Mouse (Mus musculus): Measurements from ENCODE around the gene Sertad3. TPM values are rescaled to one million over a fixed set of nuclear protein-coding genes. Genes with fewer than 3 reads are reported as not detected.
"Not testable (repeated sequence)": the region's sequence is repeated elsewhere in the genome, so short reads cannot be mapped to it uniquely, and the experiment has no call there.

Sertad3 gene
- polyA plus RNA-seq, 1 experiment: 14.1 TPM

DNA sequence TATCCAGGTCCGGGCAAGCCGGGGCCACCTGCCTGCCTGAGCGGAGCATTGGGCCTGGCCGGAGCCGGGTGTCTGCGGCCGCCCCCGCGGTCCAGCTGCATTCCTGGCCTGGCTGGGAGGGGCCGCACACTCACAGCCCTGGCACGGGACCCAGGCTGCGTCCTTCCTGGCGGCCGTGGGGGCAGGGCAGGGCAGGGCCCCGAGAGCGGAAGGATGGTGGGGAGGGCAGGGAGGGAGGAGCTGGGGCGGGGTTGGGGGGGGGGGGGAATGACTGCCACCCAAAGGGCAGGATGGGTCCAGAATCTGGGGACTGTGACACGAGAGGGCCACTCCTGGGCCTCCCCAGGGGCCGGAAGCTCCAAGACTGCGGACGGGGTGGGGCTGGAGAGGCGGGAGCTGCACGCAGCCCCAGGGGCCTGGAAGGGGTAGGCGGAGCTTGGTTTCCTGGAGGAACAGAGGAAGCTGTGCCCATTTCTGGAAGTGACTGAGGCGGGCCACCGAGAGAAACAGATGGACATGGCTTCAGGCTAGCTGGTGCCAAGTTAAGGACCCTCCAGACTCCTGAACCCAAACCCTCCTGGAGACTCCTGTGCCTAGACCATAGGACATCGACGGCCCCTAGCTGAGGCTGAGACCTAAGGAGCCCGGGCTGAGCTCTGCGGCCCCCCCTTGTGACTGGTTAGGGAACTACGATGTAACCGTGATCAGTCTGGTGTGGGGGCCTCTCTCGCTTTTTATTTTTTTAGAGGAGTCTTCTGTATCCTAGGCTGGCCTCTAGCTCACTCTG, 17.2 kb downstream of the Sertad3 start:
- TF ChIP-seq POLR2A (IDR thresholded peaks at IDR 0.05; ENCODE audit: low read depth, low read length) (peak; percentile 44), CTCF (IDR thresholded peaks at IDR 0.05; ENCODE audit: borderline replicate concordance, insufficient read depth, low read length) (0 out of 2 replicates have a peak, but pooled peaks have one; percentile 20)
- peaks cover 16% of the 10 kb centered on the region for H3K4me1 ChIP-seq (ENCODE audit: control insufficient read depth, insufficient read depth, low read length)
- H3K27ac ChIP-seq (ENCODE audit: insufficient read depth, low read length): peak overlapping the region; percentile 96
- H3K4me3 ChIP-seq (ENCODE audit: insufficient read depth, low read length): no peak overlapping the region; the same call in 1 of the 2 replicates

- 0 out of 2 replicates have a peak, but pooled peaks have one; percentile 7 for TF ChIP-seq POLR2A (IDR thresholded peaks at IDR 0.05; ENCODE audit: low read depth, low read length)
- TF ChIP-seq CTCF (IDR thresholded peaks at IDR 0.05; ENCODE audit: borderline replicate concordance, insufficient read depth, low read length): no peak
- Histone ChIP-seq H3K27ac (ENCODE audit: insufficient read depth, low read length) (no peak overlapping the region), H3K4me3 (ENCODE audit: insufficient read depth, low read length) (no peak overlapping the region), H3K4me1 (ENCODE audit: control insufficient read depth, insufficient read depth, low read length) (peaks cover 16% of the 10 kb centered on the region)
Measured at GRCm38 (mm10) chr7:27491856-27492255, 18.3 kb downstream of the Sertad3 start.

GRCm38 (mm10) chr7:27493022-27493421, 19.5 kb downstream of the Sertad3 start:
- TF ChIP-seq CTCF (IDR thresholded peaks at IDR 0.05; ENCODE audit: borderline replicate concordance, insufficient read depth, low read length) (no peak), POLR2A (IDR thresholded peaks at IDR 0.05; ENCODE audit: low read depth, low read length) (no peak)
- Histone ChIP-seq H3K4me1 (ENCODE audit: control insufficient read depth, insufficient read depth, low read length) (peaks cover 16% of the 10 kb centered on the region), H3K4me3 (ENCODE audit: insufficient read depth, low read length) (no peak overlapping the region), H3K27ac (ENCODE audit: insufficient read depth, low read length) (no peak overlapping the region)

GRCm38 (mm10) chr7:27493450-27493849, 19.9 kb downstream of the Sertad3 start:
- Histone ChIP-seq H3K27ac (ENCODE audit: insufficient read depth, low read length) (no peak overlapping the region), H3K4me1 (ENCODE audit: control insufficient read depth, insufficient read depth, low read length) (peaks cover 16% of the 10 kb centered on the region), H3K4me3 (ENCODE audit: insufficient read depth, low read length) (no peak overlapping the region)
- TF ChIP-seq POLR2A (IDR thresholded peaks at IDR 0.05; ENCODE audit: low read depth, low read length) (no peak), CTCF (IDR thresholded peaks at IDR 0.05; ENCODE audit: borderline replicate concordance, insufficient read depth, low read length) (no peak)

- not testable (repeated sequence) for H3K4me1 ChIP-seq (ENCODE audit: control insufficient read depth, insufficient read depth, low read length); H3K27ac ChIP-seq (ENCODE audit: insufficient read depth, low read length); H3K4me3 ChIP-seq (ENCODE audit: insufficient read depth, low read length)
Measured at GRCm38 (mm10) chr7:27494659-27495367, 21.2 kb downstream of the Sertad3 start.

GRCm38 (mm10) chr7:27499036-27499435, 25.5 kb downstream of the Sertad3 start, which contains the start of gene Prx:
Prx (plus strand) TSS chr7:27499324.
- no peak for TF ChIP-seq POLR2A (IDR thresholded peaks at IDR 0.05; ENCODE audit: low read depth, low read length)
- no peak for TF ChIP-seq CTCF (IDR thresholded peaks at IDR 0.05; ENCODE audit: borderline replicate concordance, insufficient read depth, low read length)
- H3K4me3 ChIP-seq (ENCODE audit: insufficient read depth, low read length): no peak within 1 kb of the TSS
- no peak within 1 kb of the TSS for H3K27ac ChIP-seq (ENCODE audit: insufficient read depth, low read length)
- H3K4me1 ChIP-seq (ENCODE audit: control insufficient read depth, insufficient read depth, low read length): no peaks in the 10 kb centered on the region

- Histone ChIP-seq H3K4me3 (ENCODE audit: insufficient read depth, low read length) (no peak overlapping the region), H3K27ac (ENCODE audit: insufficient read depth, low read length) (no peak overlapping the region), H3K4me1 (ENCODE audit: control insufficient read depth, insufficient read depth, low read length) (peaks cover 4% of the 10 kb centered on the region)
- TF ChIP-seq CTCF (IDR thresholded peaks at IDR 0.05; ENCODE audit: borderline replicate concordance, insufficient read depth, low read length) (no peak), POLR2A (IDR thresholded peaks at IDR 0.05; ENCODE audit: low read depth, low read length) (no peak)
Measured at GRCm38 (mm10) chr7:27501620-27502019, 28.1 kb downstream of the Sertad3 start.

DNA sequence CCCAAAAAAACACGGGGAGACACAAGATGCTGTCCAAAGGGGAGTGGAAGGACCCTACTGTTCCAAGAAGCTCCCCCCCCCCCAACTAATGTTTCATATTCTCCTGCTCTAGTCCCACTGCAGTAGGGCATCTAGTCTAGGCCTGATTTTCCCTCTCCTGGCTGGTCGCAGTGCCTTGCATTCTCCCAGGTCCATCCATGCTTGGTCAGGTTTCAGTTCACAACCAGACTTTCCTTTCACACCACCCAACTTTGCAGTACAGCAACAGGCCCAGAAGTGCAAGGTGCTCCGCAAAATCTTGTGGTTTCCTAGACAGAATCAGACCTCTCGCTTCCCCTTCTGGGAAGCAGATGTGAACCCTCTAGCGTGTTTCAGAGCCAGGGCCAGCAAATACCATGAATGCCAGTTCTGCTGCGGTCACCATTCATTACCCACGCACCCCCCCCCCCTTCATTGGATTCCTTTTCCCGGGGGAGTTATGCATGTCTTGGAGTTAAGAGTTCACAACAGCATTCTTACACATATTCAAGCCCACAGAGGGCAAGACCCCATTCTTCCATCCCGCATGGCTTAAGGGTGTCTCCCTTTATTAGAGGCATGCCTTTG, 33.3 kb downstream of the Sertad3 start:
- Histone ChIP-seq H3K27ac (ENCODE audit: insufficient read depth, low read length) (peak overlapping the region; percentile 87), H3K4me3 (ENCODE audit: insufficient read depth, low read length) (peak overlapping the region; percentile 54), H3K4me1 (ENCODE audit: control insufficient read depth, insufficient read depth, low read length) (peaks cover 6% of the 10 kb centered on the region)
- TF ChIP-seq POLR2A (IDR thresholded peaks at IDR 0.05; ENCODE audit: low read depth, low read length) (peak; percentile 27; the same call in 1 of the 2 replicates), CTCF (IDR thresholded peaks at IDR 0.05; ENCODE audit: borderline replicate concordance, insufficient read depth, low read length) (no peak)

DNA sequence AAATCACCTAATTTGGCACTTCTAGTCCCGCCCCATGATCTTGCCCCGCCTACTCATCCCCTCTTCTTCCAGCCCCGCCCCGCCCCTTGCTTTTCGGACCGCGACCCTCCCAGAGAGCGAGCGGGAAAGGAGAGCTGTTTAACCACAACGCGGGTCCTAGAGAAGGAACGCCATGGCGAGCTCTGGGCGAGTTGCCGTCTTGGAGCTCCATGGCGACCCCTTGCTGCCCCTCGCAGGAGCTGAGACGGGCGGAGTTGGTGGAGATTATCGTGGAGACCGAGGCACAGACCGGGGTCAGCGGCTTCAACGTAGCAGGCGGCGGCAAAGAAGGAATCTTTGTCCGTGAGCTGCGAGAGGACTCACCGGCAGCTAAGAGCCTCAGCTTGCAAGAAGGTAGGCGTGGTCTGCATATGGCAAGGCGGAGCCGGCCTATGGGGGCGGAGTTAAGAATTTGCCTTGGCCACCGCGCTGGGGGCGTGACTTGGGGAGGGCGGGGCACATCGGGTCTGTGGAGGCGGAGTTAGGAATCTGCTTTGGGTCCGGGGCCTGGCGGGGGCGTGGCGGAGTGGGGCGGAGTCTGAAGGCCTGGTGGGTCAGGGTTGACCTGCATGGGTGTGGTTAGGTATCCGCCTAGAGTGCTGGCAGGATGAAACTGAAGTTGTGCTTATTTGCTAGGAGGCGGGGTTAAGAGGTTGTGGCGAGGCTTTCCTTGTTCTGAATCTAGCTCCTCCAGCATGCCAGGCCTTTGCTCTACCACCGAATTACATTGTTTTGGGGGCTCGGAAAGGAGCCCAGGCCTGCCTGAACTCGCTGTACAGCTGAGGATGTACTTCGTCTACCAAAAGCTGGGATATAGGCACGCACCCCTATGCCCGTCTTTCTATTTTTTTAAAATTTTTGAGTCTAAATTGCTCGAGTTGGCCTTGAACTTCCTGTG, 34.4 kb downstream of the Sertad3 start:
- Histone ChIP-seq H3K4me1 (ENCODE audit: control insufficient read depth, insufficient read depth, low read length) (peaks cover 6% of the 10 kb centered on the region), H3K4me3 (ENCODE audit: insufficient read depth, low read length) (peak overlapping the region; percentile 54), H3K27ac (ENCODE audit: insufficient read depth, low read length) (peak overlapping the region; percentile 95)
- TF ChIP-seq POLR2A (IDR thresholded peaks at IDR 0.05; ENCODE audit: low read depth, low read length) (peak; percentile 93), CTCF (IDR thresholded peaks at IDR 0.05; ENCODE audit: borderline replicate concordance, insufficient read depth, low read length) (no peak)

Measured in embryonic fibroblast, embryonic 13.5 days (primary cell).